Mouse (Mus musculus): Measurements from ENCODE around the gene Col26a1. TPM values are rescaled to one million over a fixed set of nuclear protein-coding genes. Genes with fewer than 3 reads are reported as not detected.

Gene Col26a1
- polyA plus RNA-seq, 1 experiment, result 0.98 TPM

GRCm38 (mm10) chr5:136810539-136811374 lies 72.3 kb downstream of the Col26a1 start:
- Histone ChIP-seq H3K4me1 (ENCODE audit: control insufficient read depth, insufficient read depth, insufficient read length) (no peaks in the 10 kb centered on the region), H3K27ac (ENCODE audit: insufficient read depth, low read length) (no peak overlapping the region), H3K4me3 (ENCODE audit: extremely low read depth, insufficient read depth, insufficient read length) (no peak overlapping the region), H3K27me3 (ENCODE audit: control insufficient read depth, insufficient read depth, low read length) (no peaks in the 10 kb centered on the region), H3K36me3 (ENCODE audit: control insufficient read depth, insufficient read depth, low read length) (no peaks in the 10 kb centered on the region)
- WGBS, result 83% methylated on average over 30 of the region's 30 CpGs
- TF ChIP-seq POLR2A (IDR thresholded peaks at IDR 0.05; ENCODE audit: low read depth, low read length) (no peak), CTCF (IDR thresholded peaks at IDR 0.05; ENCODE audit: extremely low read depth, insufficient read depth, insufficient read length, insufficient replicate concordance) (no peak)
- DNase-seq (ENCODE audit: low read depth in 1 of 2, low spot score in 2 of 2), result no peak

GRCm38 (mm10) chr5:136806379-136807056 lies 76.5 kb downstream of the Col26a1 start:
- Histone ChIP-seq H3K4me3 (ENCODE audit: extremely low read depth, insufficient read depth, insufficient read length) (no peak overlapping the region), H3K27me3 (ENCODE audit: control insufficient read depth, insufficient read depth, low read length) (no peaks in the 10 kb centered on the region), H3K27ac (ENCODE audit: insufficient read depth, low read length) (no peak overlapping the region), H3K4me1 (ENCODE audit: control insufficient read depth, insufficient read depth, insufficient read length) (no peaks in the 10 kb centered on the region), H3K36me3 (ENCODE audit: control insufficient read depth, insufficient read depth, low read length) (no peaks in the 10 kb centered on the region)
- TF ChIP-seq POLR2A (IDR thresholded peaks at IDR 0.05; ENCODE audit: low read depth, low read length) (no peak), CTCF (IDR thresholded peaks at IDR 0.05; ENCODE audit: extremely low read depth, insufficient read depth, insufficient read length, insufficient replicate concordance) (no peak)
- no peak for DNase-seq (ENCODE audit: low read depth in 1 of 2, low spot score in 2 of 2)
- WGBS, result 80% methylated on average over 16 of the region's 16 CpGs

DNA sequence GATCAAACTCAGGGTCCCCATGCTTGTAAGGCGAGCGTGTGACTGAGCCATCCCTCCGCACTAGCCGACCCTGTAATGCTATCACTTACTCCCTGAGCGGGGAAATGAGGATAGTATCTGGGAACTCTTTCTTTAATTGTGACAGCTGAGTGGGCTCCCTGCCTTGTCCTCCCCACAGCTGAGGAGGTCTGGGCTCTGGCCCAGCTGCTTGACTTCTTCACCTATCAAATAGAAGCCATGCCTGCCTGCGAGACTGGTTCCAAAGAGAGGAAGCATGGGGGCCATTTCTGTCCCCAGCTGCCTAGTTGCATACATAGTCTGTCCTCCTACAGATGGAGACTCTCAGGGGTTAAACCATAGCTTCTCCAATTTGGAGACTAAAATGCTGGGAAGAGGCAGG lies 78.0 kb downstream of the Col26a1 start:
- no peak for DNase-seq (ENCODE audit: low read depth in 1 of 2, low spot score in 2 of 2)
- Histone ChIP-seq H3K36me3 (ENCODE audit: control insufficient read depth, insufficient read depth, low read length) (no peaks in the 10 kb centered on the region), H3K27me3 (ENCODE audit: control insufficient read depth, insufficient read depth, low read length) (no peaks in the 10 kb centered on the region), H3K27ac (ENCODE audit: insufficient read depth, low read length) (no peak overlapping the region), H3K4me3 (ENCODE audit: extremely low read depth, insufficient read depth, insufficient read length) (no peak overlapping the region), H3K4me1 (ENCODE audit: control insufficient read depth, insufficient read depth, insufficient read length) (no peaks in the 10 kb centered on the region)
- TF ChIP-seq CTCF (IDR thresholded peaks at IDR 0.05; ENCODE audit: extremely low read depth, insufficient read depth, insufficient read length, insufficient replicate concordance), result no peak
- TF ChIP-seq POLR2A (IDR thresholded peaks at IDR 0.05; ENCODE audit: low read depth, low read length), result no peak
- WGBS, result 86% methylated on average over 6 of the region's 6 CpGs

GRCm38 (mm10) chr5:136804246-136804645 lies 78.8 kb downstream of the Col26a1 start:
- Histone ChIP-seq H3K27ac (ENCODE audit: insufficient read depth, low read length) (no peak overlapping the region), H3K36me3 (ENCODE audit: control insufficient read depth, insufficient read depth, low read length) (no peaks in the 10 kb centered on the region), H3K4me3 (ENCODE audit: extremely low read depth, insufficient read depth, insufficient read length) (no peak overlapping the region), H3K27me3 (ENCODE audit: control insufficient read depth, insufficient read depth, low read length) (no peaks in the 10 kb centered on the region), H3K4me1 (ENCODE audit: control insufficient read depth, insufficient read depth, insufficient read length) (no peaks in the 10 kb centered on the region)
- TF ChIP-seq CTCF (IDR thresholded peaks at IDR 0.05; ENCODE audit: extremely low read depth, insufficient read depth, insufficient read length, insufficient replicate concordance) (no peak), POLR2A (IDR thresholded peaks at IDR 0.05; ENCODE audit: low read depth, low read length) (no peak)
- no peak for DNase-seq (ENCODE audit: low read depth in 1 of 2, low spot score in 2 of 2)
- WGBS, result 72% methylated on average over 1 of the region's 1 CpGs

GRCm38 (mm10) chr5:136802732-136803131 lies 80.3 kb downstream of the Col26a1 start:
- Histone ChIP-seq H3K27me3 (ENCODE audit: control insufficient read depth, insufficient read depth, low read length) (no peaks in the 10 kb centered on the region), H3K4me1 (ENCODE audit: control insufficient read depth, insufficient read depth, insufficient read length) (no peaks in the 10 kb centered on the region), H3K4me3 (ENCODE audit: extremely low read depth, insufficient read depth, insufficient read length) (no peak overlapping the region), H3K36me3 (ENCODE audit: control insufficient read depth, insufficient read depth, low read length) (no peaks in the 10 kb centered on the region), H3K27ac (ENCODE audit: insufficient read depth, low read length) (no peak overlapping the region)
- TF ChIP-seq CTCF (IDR thresholded peaks at IDR 0.05; ENCODE audit: extremely low read depth, insufficient read depth, insufficient read length, insufficient replicate concordance) (no peak), POLR2A (IDR thresholded peaks at IDR 0.05; ENCODE audit: low read depth, low read length) (no peak)
- WGBS, result 54% methylated on average over 17 of the region's 17 CpGs
- no peak for DNase-seq (ENCODE audit: low read depth in 1 of 2, low spot score in 2 of 2)

DNA sequence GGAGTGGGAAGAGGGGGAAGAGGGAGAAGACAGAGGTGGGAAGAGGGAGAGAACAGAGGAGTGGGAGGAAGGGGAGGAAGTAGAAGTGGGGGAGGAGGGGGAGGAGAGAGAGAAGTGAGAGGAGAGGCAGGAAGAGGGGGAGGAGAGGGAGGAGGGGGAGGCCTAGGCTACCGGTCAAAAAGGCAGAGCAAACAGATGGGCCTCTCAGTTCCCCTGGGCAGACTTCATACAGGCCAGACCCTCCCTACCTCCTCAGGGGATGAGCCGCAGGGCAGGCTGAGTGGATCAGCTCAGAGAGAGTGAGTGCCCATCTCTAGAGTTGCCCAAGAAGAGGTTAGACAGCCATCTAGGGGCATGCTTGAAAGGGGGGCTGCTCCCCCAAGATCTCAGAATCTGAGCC lies 86.1 kb downstream of the Col26a1 start:
- peak in 1 of 2 experiments; percentile 9 for DNase-seq (ENCODE audit: low read depth in 1 of 2, low spot score in 2 of 2)
- H3K36me3 ChIP-seq (ENCODE audit: control insufficient read depth, insufficient read depth, low read length), result no peaks in the 10 kb centered on the region
- H3K27ac ChIP-seq (ENCODE audit: insufficient read depth, low read length), result peak overlapping the region; percentile 11; the same call in 1 of the 2 replicates
- 22% methylated on average over 2 of the region's 2 CpGs for WGBS
- no peak overlapping the region for H3K4me3 ChIP-seq (ENCODE audit: extremely low read depth, insufficient read depth, insufficient read length)
- H3K4me1 ChIP-seq (ENCODE audit: control insufficient read depth, insufficient read depth, insufficient read length), result peaks cover 9% of the 10 kb centered on the region; the same call in 1 of the 2 replicates
- TF ChIP-seq CTCF (IDR thresholded peaks at IDR 0.05; ENCODE audit: extremely low read depth, insufficient read depth, insufficient read length, insufficient replicate concordance), result no peak
- no peak for TF ChIP-seq POLR2A (IDR thresholded peaks at IDR 0.05; ENCODE audit: low read depth, low read length)
- H3K27me3 ChIP-seq (ENCODE audit: control insufficient read depth, insufficient read depth, low read length), result no peaks in the 10 kb centered on the region
